Mouse (Mus musculus): ENCODE results near the gene Fam129b. TPM values are rescaled to one million over a fixed set of nuclear protein-coding genes. Genes with fewer than 3 reads are reported as not detected.

Fam129b gene
- total RNA-seq, 2 experiments from 2014 or later: 28.9 to 30.7 TPM

DNA sequence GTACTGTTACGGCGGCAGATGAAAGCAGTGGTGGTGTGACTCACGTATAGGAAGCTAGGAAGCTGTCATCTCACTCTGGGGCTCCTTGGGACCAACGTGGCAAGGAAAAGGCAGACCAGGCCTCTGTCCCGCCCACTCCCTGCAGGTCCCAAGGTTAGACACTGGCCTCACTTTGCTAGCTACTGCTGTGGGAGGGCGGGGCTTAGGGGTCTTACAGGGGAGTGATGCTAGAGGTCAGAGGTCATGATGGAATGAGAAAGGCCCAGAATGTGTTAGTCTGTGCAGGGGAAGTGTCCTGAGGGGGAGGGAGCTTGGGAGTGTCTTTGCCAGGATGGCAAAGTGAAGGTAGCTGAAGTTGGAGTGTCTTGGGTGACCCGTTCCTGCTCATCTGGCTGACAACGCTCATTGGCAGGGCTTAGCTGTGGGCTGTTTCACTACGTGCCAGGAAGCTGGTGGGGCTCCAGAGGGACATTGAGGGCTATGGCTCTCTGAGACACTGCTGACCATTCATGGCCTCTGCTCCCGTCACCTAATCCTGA, 48.5 kb downstream of the Fam129b start:
- no peak for DNase-seq

GRCm38 (mm10) chr2:32926330-32927075, 50.6 kb downstream of the Fam129b start:
- DNase-seq: no peak

- no peak for DNase-seq
These were observed 51.8 kb downstream of the Fam129b start for GRCm38 (mm10) chr2:32927624-32928234.

DNA sequence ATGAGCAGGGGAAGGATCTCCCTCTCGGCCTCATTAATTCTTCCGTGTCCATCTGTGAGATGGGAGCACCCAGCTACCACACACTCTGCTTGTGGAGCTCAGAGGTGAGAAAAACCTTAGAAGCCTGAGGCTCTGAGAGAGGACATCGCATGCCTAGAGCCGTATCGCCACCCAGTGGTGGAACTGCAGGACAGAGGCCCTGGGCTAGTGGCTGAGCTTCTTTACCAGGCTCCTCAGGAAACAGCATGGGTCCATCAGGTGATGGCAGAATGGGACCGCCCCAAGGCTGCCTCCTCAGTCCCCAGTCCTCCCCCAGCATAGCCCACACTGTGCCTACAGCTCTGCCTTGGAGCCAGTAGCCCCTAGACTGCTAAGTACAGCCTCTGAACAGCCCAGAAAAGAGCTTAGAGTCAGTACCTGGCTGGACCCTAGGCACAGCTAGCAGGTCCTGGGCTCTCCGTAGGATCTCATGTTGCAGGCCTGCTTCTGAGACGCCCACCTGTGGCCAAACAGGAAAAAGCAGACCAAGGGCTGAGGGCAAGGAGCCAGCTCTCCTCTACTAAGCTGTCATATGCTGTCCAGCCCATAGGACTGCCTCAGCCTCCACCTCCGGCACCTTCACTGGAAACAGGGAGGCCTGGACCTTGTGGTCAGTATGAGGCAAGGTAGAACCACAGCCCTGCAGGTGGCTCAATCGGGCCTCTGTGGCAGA, 52.5 kb downstream of the Fam129b start:
- peak; percentile 85 for DNase-seq

DNA sequence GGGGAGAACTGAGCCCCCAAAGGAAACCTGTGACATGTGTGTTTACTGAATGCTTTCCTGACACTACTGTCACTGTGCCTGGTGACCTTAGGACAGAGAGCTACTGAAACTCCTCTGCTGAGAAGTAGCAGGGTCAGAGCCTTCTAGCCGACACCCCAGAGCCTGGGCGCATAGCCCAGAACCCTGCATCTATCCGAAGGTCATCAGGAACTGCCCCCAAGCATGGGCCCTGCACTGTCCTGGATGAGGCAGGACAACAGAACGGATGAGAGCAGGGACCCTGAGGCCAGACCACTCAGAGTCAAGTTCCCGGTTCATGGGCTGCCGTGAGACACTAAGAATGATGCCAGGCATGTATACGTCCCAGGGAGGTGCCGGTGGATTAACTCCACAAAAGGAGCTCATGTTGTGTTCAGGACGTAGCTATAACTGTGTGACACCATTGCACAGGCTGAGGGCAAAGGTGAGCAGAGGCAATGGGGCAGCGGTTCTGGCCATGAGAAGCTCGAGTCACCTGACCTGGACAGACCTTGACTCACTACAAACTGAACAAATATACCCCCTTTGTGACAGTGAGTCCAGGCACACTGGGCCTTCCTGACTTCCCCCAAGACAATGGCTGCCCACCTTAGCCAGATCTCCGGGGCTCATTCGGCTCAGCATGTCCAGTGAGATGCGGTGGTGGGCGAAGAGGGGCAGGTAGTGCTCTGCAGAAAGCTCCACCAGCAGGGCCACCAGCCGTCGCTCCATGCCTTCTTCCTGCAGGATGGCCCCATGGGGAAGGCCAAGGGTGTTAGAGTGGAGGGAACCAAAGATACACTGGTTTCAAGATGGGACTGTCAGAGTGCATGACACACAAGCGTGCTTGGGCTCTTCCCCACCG, 53.3 kb downstream of the Fam129b start:
- DNase-seq: no peak

- no peak for DNase-seq
These were observed 55.8 kb downstream of the Fam129b start for GRCm38 (mm10) chr2:32931730-32932129.

DNA sequence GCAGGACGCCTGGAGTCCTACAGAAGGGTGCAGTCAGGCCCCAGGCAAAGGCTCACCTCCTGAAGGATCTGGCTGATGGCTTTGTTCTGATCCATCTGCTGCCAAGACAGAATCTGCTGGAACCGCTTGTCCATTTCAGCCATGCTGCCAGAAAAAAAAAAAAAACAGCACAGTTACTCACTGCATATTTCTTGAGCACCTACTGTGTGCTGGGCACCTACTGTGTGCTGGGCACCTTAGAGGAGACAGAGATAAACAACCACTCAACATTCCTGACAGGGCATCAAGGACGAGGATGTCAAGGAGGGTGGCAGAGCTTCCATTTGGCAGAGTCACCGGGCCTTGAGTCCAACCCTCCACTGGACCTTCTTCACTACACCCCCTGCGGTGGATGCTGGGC, 62.8 kb downstream of the Fam129b start:
- DNase-seq: no peak

DNA sequence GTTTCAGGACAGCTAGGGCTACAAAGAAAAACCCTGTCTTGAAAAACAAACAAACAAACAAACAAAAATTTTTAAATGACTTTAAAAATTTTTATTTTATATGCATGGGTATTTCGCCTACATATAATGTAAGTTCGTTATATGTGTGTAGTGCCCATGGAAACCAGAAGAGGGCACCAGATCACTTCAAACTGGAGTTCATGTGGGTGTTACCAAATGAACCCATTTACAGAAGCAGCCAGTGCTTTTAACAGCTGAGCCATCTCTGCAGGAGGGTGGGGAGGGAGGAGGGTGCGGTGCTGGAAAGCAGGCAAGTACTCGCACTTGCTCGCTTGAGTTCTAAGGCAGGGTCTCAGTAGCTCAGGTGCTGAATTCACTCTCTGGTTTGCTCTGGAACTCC, 63.5 kb downstream of the Fam129b start:
- peak; percentile 50 for DNase-seq

GRCm38 (mm10) chr2:32940483-32940882, 64.6 kb downstream of the Fam129b start:
- DNase-seq: no peak

- DNase-seq: no peak
These were observed 71.5 kb downstream of the Fam129b start for GRCm38 (mm10) chr2:32947454-32947853.

GRCm38 (mm10) chr2:32954581-32954980, 78.7 kb downstream of the Fam129b start:
- no peak for DNase-seq

GRCm38 (mm10) chr2:32957344-32957743, 81.4 kb downstream of the Fam129b start:
- DNase-seq: no peak

- no peak for DNase-seq
These were observed 84.4 kb downstream of the Fam129b start for GRCm38 (mm10) chr2:32960273-32960672.

- peak; percentile 97 for DNase-seq
These were observed 85.5 kb downstream of the Fam129b start, which contains the start of the genes Rpl12 and Lrsam1 for GRCm38 (mm10) chr2:32961192-32961995. Rpl12 (plus strand) TSS chr2:32961559. Lrsam1 (minus strand) TSS chr2:32961614.

GRCm38 (mm10) chr2:32962062-32962874, 86.4 kb downstream of the Fam129b start:
- DNase-seq: peak; percentile 53

DNA sequence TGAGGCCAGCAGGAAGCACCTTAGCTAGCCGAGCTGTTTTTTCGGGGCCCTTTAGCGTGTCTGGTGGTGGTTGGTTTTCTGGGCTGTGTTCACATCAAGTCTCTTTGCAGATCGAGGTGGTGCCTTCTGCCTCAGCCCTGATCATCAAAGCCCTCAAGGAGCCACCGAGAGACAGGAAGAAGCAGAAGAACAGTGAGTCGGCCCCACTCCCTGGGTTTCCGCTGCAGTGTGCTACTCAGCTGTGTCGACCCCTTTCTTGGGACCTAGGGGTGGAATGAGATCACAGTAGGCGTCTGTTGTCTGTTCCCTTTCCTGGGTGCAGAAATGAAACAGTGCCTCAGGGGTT, 86.9 kb downstream of the Fam129b start:
- DNase-seq: no peak

DNA sequence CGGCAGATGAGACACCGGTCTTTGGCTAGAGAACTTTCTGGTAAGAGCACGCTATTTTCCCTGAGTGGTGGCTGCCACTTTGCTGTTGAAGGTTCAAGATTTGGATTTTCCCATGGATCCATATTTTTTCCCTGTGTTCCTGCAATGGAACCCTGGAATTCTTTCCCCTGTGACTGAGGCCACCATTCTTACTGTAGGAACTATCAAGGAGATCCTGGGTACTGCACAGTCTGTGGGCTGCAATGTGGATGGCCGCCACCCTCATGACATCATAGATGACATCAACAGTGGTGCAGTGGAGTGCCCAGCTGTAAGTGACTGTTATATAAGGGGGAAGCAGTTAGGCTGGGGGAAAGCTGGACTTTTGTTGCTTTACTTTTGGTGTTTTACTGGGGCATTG, 87.6 kb downstream of the Fam129b start:
- DNase-seq: no peak

DNA sequence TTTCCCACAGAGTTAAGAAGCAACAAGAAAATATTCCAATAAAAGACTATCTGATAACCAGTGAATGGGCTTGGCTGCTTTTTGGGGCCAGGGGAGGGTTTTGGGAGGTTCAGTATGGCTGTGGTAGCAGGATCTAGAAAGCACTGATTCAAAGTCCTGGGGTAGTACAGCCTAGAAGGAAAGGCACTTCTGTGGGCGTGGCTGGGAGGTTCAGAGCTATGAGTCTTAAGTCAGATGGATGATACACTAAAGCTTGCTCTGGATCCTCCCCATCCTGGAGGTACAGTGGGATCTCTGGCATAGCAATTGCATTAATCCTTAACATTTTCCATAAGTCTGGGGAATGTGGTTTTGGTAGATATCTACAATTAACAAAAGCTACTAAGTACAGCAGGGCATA, 88.1 kb downstream of the Fam129b start:
- DNase-seq: no peak

DNA sequence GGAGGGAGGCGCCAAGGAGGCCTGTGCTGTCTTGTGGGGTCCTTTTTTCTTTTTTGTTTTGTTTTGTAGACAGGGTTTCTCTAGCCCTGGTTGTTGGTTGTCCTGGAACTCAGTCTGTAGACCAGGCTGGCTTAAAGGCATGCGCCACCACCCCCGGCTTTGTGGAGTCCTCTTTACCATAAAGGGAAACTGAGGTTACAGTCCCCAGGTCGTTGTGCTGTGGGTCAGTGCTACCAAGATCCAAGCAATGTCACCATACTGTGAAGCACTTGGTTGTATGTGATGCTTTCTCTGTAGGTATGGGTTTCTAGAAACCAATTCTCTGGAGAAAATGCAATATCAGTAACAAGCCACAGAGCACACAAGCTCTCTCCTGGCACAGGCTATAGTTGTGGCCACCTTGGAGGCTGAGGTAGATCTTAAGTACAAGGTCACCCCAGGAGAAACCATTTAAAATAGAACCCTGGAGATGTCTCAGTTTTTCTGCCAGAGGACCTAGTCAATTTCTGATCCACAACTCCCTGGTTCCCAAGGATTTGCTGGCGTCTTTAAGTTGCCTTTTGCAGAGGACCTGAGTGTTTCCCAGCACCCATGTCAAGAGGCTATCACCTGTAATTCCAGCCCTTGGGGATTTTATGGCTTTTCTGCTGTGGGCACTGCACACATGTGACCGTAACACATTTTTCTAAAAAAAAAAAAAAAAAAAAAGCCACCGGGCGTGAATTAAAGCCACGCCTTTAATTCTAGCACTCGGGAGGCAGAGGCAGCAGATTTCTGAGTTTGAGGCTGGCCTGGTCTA, 88.9 kb downstream of the Fam129b start:
- no peak for DNase-seq
